Mouse (Mus musculus) heart, adult 2 months (tissue): ENCODE measurements around the gene Slc24a3. TPM values are rescaled to one million over a fixed set of nuclear protein-coding genes. Genes with fewer than 3 reads are reported as not detected.

ENCODE experiments used
- DNase-seq, 2 experiments: peaks; one replicate each; pipeline ENCODE4 v3.0.0; 2021
- H3K27ac ChIP-seq: fragments of 200-600 bp; 2 replicates; pipeline ENCODE4 v1.8.1; 2022
- H3K27me3 ChIP-seq: fragments of 200-500 bp; 2 replicates; pipeline ENCODE4 v1.6.1; 2012; ENCODE audit warnings: mild to moderate bottlenecking, low read length, inconsistent platforms, mixed read lengths; ENCODE audit not compliant: control insufficient read depth, insufficient read depth
- H3K36me3 ChIP-seq: fragments of 200-500 bp; 2 replicates; pipeline ENCODE4 v1.6.1; 2012; ENCODE audit warnings: low read length, inconsistent platforms; ENCODE audit not compliant: control insufficient read depth, insufficient read depth
- H3K4me1 ChIP-seq: fragments of 200-500 bp; 2 replicates; pipeline ENCODE4 v1.6.1; 2011; ENCODE audit warnings: low read length; ENCODE audit not compliant: control insufficient read depth, insufficient read depth
- H3K4me3 ChIP-seq: fragments of 200-600 bp; 2 replicates; pipeline ENCODE4 v1.8.1; 2022
- H3K79me2 ChIP-seq: fragments of 200-500 bp; replicated peaks from 2 replicates; pipeline ENCODE4 v1.6.1; 2012; ENCODE audit warnings: mild to moderate bottlenecking, inconsistent platforms, low read length, moderate library complexity, mixed read lengths; ENCODE audit not compliant: control insufficient read depth, insufficient read depth
- H3K9ac ChIP-seq: fragments of 200-500 bp; 2 replicates; pipeline ENCODE4 v1.6.1; 2012; ENCODE audit warnings: low read depth, mild to moderate bottlenecking, control low read depth, inconsistent platforms, low read length, mixed read lengths
- CTCF ChIP-seq: fragments of 200-600 bp; IDR thresholded peaks from 2 replicates; pipeline ENCODE4 v1.8.1; 2022; ENCODE audit warnings: antibody characterized with exemption, mild to moderate bottlenecking, moderate library complexity
- EP300 ChIP-seq: fragments of 200-500 bp; IDR thresholded peaks from 2 replicates; pipeline ENCODE4 v1.6.1; 2011; ENCODE audit warnings: low read depth, low read length, control low read depth; ENCODE audit not compliant: insufficient read depth
- POLR2A ChIP-seq: fragments of 200-500 bp; IDR thresholded peaks from 2 replicates; pipeline ENCODE4 v1.6.1; 2011; ENCODE audit warnings: mild to moderate bottlenecking, low read depth, low read length, control low read depth; ENCODE audit not compliant: insufficient read depth
- WGBS: fragments of 180-500 bp; shearing (Covaris S2); methylation state at CpG from one replicate; pipeline ENCODE4 v1.1.7; 2018; 5-methylcytosine and 5-hydroxymethylcytosine counted together
- intact Hi-C: fragments of 180-260 bp; cut with DNase I; formaldehyde crosslinking; loops from one replicate; pipeline ENCODE4 v1.15.1; 2025
- polyA plus RNA-seq: library from polyadenylated mRNA; depleted of rRNA; stranded (reverse); fragments of >200 nt; gene quantifications from 2 replicates; pipeline ENCODE4 v1.2.3, GENCODE M21; 2012
- total RNA-seq, 2 experiments: library from RNA; stranded (reverse); gene quantifications; 2 replicates each; pipeline ENCODE4 v1.2.3; 2021

Slc24a3 gene
- total and polyA plus RNA-seq, 3 experiments: 2.7 to 3.6 (median 2.8) TPM

DNA sequence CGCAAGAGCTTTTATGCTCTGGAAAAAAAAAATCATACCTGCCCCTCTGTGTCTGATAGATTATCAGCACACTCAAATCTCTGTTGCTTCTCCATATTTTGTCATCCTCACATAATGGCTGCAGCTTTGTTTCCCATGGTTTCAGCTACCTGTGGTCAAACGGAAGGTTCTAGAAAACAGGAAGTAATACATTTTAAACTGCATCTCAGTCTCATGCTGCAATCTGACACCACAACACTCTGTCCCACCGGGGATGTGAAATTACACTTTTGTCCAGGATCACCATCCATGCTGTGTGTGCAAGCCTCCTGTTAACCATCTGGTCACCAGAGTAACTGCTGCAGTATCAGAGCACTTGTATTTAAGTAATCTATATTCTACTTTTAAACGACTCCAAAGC is 238.2 kb downstream of the Slc24a3 start:
- Histone ChIP-seq H3K27ac (no peak overlapping the region), H3K9ac (no peak overlapping the region)
- 72% methylated on average over 4 of the region's 4 CpGs for WGBS

DNA sequence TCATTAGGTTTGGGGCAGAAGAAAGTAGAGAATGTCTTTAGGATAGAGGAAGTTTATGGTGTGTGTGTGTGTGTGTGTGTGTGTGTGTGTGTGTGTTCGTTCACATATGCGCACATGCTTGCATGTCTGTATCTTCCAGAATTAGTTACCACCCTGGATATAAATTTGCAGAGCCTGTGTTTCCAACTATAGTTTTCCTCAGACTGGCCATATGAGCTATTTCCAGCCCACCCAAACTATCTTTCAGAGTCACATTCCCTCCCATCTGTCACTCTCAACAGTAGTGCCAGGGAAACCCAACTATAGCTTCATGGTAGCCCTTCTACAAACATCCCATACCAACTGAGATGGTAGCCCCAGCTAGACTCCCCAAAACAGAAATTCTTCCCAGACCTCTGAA is 250.2 kb downstream of the Slc24a3 start:
- WGBS: 88% methylated on average over 2 of the region's 2 CpGs
- H3K27me3 ChIP-seq: no peaks in the 10 kb centered on the region
- H3K79me2 ChIP-seq: no peaks in the 10 kb centered on the region
- no peak for DNase-seq
- no peak for TF ChIP-seq CTCF
- no peak for TF ChIP-seq POLR2A
- TF ChIP-seq EP300: no peak
- H3K27ac ChIP-seq: no peak overlapping the region
- H3K36me3 ChIP-seq: no peaks in the 10 kb centered on the region
- intact Hi-C loops: no loop called here
- H3K9ac ChIP-seq: no peak overlapping the region
- H3K4me3 ChIP-seq: no peak overlapping the region
- no peaks in the 10 kb centered on the region for H3K4me1 ChIP-seq

More for the DNA sequence above, 238.2 kb downstream of the Slc24a3 start:
- no peaks in the 10 kb centered on the region for H3K79me2 ChIP-seq
- H3K27me3 ChIP-seq: 0 out of 2 replicates have a peak, but pooled peaks cover 2% of the 10 kb centered on the region
- TF ChIP-seq CTCF (no peak), EP300 (no peak), POLR2A (no peak)
- intact Hi-C loops: no loop called here
- no peaks in the 10 kb centered on the region for H3K4me1 ChIP-seq
- no peak overlapping the region for H3K4me3 ChIP-seq
- no peaks in the 10 kb centered on the region for H3K36me3 ChIP-seq
- no peak for DNase-seq

DNA sequence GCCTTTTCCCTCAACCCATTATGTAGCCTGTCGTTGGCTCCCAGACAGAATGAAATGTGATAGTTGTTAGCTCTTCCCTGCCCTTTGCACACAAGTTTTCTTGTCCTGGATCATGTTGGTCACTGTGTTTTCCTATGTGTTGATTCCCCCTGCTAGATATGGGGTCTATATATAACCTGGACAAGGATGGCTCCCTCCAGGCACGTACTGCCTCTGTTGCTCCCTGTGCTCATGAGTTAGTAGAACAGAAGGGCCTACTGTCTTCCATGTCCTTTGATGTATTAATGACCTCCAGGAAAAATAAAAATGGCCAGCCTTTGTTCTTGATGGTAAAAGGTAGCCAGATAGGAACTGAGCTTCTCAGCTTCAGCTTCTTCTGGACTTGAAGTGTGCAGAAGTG is 251.5 kb downstream of the Slc24a3 start:
- no peak overlapping the region for H3K4me3 ChIP-seq
- TF ChIP-seq POLR2A (no peak), CTCF (no peak), EP300 (no peak)
- H3K4me1 ChIP-seq: no peaks in the 10 kb centered on the region
- H3K36me3 ChIP-seq: no peaks in the 10 kb centered on the region
- no peaks in the 10 kb centered on the region for H3K79me2 ChIP-seq
- no peak for DNase-seq
- intact Hi-C loops: no loop called here
- no peak overlapping the region for H3K9ac ChIP-seq
- no peaks in the 10 kb centered on the region for H3K27me3 ChIP-seq
- 54% methylated on average over 2 of the region's 2 CpGs for WGBS
- H3K27ac ChIP-seq: no peak overlapping the region

DNA sequence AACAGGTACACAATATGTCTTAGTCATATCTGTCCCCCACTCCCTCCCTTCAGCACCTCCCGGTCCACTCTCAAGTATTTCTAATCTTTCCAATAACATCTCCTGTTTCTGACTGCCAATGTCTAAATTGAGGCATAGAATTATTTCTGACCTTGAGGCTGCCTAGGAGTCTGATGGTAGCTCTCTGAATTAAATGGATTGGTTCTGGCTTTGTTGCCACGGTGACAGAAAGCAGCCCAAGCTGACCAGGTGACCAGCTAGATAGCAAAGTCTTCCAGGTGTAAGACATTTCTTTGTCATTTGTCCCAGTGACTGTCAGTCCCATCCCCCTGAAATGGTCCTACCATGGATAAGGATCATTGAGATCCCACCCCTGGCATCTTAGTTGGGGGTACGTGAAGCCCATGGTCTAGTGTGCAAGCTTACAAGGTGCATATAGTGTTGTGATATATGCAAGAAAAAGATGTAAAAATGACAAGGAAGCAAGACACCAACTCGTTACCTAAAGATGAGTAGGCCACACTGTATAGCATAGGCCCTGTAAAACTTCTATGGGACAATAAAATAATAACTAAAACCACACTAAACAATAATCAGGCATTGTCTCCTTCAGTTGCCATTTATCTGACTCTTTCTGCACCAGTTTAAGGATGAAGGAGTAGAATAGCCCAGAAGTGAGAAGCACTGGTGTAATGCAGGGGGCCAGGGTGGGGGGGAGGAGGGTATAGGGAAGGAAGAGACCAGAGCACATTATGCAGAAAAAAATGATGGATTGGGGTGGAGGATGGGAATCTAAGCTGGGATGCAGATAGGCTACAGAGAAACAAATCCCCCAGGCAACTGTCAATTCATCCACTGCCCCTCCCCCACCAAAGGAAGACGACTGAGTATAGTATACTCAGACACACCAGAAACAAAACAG is 253.7 kb downstream of the Slc24a3 start:
- Histone ChIP-seq H3K79me2 (no peaks in the 10 kb centered on the region), H3K36me3 (no peaks in the 10 kb centered on the region), H3K4me3 (no peak overlapping the region), H3K4me1 (no peaks in the 10 kb centered on the region), H3K27ac (no peak overlapping the region), H3K27me3 (no peaks in the 10 kb centered on the region), H3K9ac (no peak overlapping the region)
- WGBS: 80% methylated on average over 5 of the region's 5 CpGs
- no peak for TF ChIP-seq CTCF
- intact Hi-C loops: no loop called here
- DNase-seq: no peak

DNA sequence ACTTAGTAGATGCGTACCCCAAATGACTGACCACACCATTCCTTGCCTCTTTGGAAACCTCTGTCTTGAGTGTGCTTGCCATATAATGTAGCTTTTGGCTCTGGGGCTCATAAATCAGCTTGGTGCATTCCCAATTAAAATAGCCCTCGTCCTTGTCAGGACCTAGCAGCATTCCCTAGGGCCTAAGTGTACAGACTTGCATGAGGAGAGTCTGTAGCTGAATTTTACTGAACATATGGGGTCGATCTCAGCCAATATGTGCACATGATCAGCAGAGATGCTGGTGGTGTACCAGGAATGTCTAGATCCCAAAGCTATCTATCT is 254.3 kb downstream of the Slc24a3 start:
- Histone ChIP-seq H3K27me3 (no peaks in the 10 kb centered on the region), H3K27ac (no peak overlapping the region), H3K79me2 (no peaks in the 10 kb centered on the region), H3K9ac (no peak overlapping the region), H3K4me3 (no peak overlapping the region), H3K36me3 (no peaks in the 10 kb centered on the region), H3K4me1 (no peaks in the 10 kb centered on the region)
- TF ChIP-seq CTCF (no peak), EP300 (no peak), POLR2A (no peak)
- DNase-seq: no peak
- intact Hi-C loops: no loop called here
- WGBS: 68% methylated on average over 3 of the region's 3 CpGs

DNA sequence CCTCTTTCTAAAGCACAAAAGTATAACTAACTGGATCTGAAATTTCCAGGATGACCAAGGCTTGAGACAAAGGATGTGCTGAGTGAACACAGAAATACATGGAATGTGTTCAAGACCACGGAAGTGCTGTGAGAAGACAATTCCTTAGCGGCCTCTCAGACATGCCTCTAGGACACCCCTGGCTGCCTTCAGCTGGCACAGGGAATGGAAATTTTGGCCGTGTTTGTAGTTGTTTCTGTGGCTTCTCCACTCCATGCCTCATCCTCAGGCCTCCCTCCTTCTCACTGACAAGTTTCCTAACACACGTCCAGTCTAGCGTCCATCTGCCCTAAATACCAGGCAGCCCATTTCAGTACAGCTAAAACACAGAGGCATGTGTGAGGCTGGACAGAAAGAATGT is 262.4 kb downstream of the Slc24a3 start:
- no peak overlapping the region for H3K27ac ChIP-seq
- no peaks in the 10 kb centered on the region for H3K4me1 ChIP-seq
- TF ChIP-seq POLR2A: no peak
- intact Hi-C loops: no loop called here
- 79% methylated on average over 5 of the region's 5 CpGs for WGBS
- no peaks in the 10 kb centered on the region for H3K36me3 ChIP-seq
- H3K4me3 ChIP-seq: no peak overlapping the region
- no peak overlapping the region for H3K9ac ChIP-seq
- no peaks in the 10 kb centered on the region for H3K27me3 ChIP-seq
- no peak for DNase-seq
- no peaks in the 10 kb centered on the region for H3K79me2 ChIP-seq
